Mouse (Mus musculus): ENCODE data around the gene 1700029J07Rik. TPM values are rescaled to one million over a fixed set of nuclear protein-coding genes. Genes with fewer than 3 reads are reported as not detected.

1700029J07Rik gene
- total and polyA plus RNA-seq, 3 experiments, result 0.59 to 0.76 (median 0.66) TPM

DNA sequence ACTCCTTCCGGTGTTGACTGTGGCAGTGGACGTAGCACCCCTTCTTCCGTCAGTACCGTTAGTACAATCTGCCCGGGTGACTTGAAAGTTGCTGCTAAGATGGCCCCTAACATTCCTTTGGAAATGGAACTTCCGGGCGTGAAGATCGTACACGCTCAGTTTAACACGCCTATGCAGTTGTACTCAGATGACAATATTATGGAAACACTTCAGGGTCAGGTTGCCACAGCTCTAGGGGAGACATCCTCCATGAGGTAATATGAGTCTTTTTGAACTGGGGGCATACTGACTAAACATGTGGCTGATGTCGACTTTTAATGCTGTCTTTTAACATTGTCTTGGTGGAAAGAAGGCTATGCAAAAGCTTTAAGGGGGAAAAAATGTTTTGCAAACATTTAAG is 61.3 kb downstream of the 1700029J07Rik start:
- intact Hi-C loops (cut with DNase I), result no loop called here
- Histone ChIP-seq H3K4me1 (ENCODE audit: control insufficient read depth, insufficient read depth, low read length) (peaks cover 1% of the 10 kb centered on the region; the same call in 1 of the 2 replicates), H3K27me3 (ENCODE audit: control insufficient read depth, insufficient read depth, low read length) (no peaks in the 10 kb centered on the region), H3K9ac (ENCODE audit: low read depth, low read length) (no peak overlapping the region), H3K27ac (no peak overlapping the region), H3K79me2 (replicated peaks; ENCODE audit: control insufficient read depth, insufficient read depth, low read length) (no peaks in the 10 kb centered on the region), H3K4me3 (no peak overlapping the region), H3K36me3 (ENCODE audit: control insufficient read depth, insufficient read depth, low read length) (no peaks in the 10 kb centered on the region)
- DNase-seq, result no peak
- WGBS, result 90% methylated on average over 11 of the region's 11 CpGs
- TF ChIP-seq CTCF (IDR thresholded peaks at IDR 0.05), result no peak
- TF ChIP-seq POLR2A (IDR thresholded peaks at IDR 0.05; ENCODE audit: insufficient read depth, low read depth, low read length), result no peak
- TF ChIP-seq EP300 (IDR thresholded peaks at IDR 0.05; ENCODE audit: insufficient read depth, low read depth, low read length), result no peak

- H3K27ac ChIP-seq, result no peak overlapping the region
- H3K27me3 ChIP-seq (ENCODE audit: control insufficient read depth, insufficient read depth, low read length), result no peaks in the 10 kb centered on the region
- no peak overlapping the region for H3K9ac ChIP-seq (ENCODE audit: low read depth, low read length)
- H3K4me1 ChIP-seq (ENCODE audit: control insufficient read depth, insufficient read depth, low read length), result peaks cover 3% of the 10 kb centered on the region
- intact Hi-C loops (cut with DNase I), result no loop called here
- 98% methylated on average over 4 of the region's 4 CpGs for WGBS
- no peak overlapping the region for H3K4me3 ChIP-seq
- H3K36me3 ChIP-seq (ENCODE audit: control insufficient read depth, insufficient read depth, low read length), result peaks cover 21% of the 10 kb centered on the region
- no peaks in the 10 kb centered on the region for H3K79me2 ChIP-seq (replicated peaks; ENCODE audit: control insufficient read depth, insufficient read depth, low read length)
- no peak for DNase-seq
- no peak for TF ChIP-seq POLR2A (IDR thresholded peaks at IDR 0.05; ENCODE audit: insufficient read depth, low read depth, low read length)
- no peak for TF ChIP-seq EP300 (IDR thresholded peaks at IDR 0.05; ENCODE audit: insufficient read depth, low read depth, low read length)
- no peak for TF ChIP-seq CTCF (IDR thresholded peaks at IDR 0.05)
Measured at GRCm38 (mm10) chr8:45906251-45906619, 68.8 kb downstream of the 1700029J07Rik start.

DNA sequence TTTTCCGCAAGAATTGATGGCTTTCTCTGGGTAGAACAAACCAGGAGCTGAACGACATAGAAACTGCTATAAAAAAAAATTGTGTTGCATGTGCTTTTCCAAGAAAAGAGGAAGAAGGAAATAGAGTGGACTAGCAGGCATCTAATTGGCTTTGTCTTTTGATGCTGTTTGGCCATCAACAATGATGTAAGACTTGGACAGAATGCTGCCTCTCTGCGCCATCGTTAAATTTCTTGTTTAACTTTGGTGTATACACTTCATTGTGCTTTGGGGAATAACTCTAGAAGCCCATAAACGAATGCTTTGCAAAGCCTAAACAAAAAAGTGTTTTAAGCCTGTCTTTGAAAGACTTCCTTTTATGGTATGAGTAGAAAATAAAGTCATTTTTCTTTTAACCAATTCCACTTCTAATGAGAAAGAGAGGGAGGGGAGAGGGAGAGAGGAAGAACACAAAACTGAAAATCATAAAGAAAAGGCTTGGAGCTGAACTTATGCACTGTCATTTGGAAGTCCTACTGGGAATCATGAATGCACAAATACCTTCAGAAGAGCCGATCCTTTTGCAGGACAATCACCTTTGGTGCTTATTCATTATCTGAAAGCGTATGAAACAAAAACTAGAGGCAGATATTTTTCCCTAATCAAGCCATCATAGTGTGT is 69.3 kb downstream of the 1700029J07Rik start:
- 82% methylated on average over 7 of the region's 7 CpGs for WGBS
- peaks cover 3% of the 10 kb centered on the region for H3K4me1 ChIP-seq (ENCODE audit: control insufficient read depth, insufficient read depth, low read length)
- H3K9ac ChIP-seq (ENCODE audit: low read depth, low read length), result no peak overlapping the region
- H3K36me3 ChIP-seq (ENCODE audit: control insufficient read depth, insufficient read depth, low read length), result peaks cover 21% of the 10 kb centered on the region
- H3K27ac ChIP-seq, result no peak overlapping the region
- no peak overlapping the region for H3K4me3 ChIP-seq
- no peak for TF ChIP-seq CTCF (IDR thresholded peaks at IDR 0.05)
- no peak for TF ChIP-seq POLR2A (IDR thresholded peaks at IDR 0.05; ENCODE audit: insufficient read depth, low read depth, low read length)
- no peak for TF ChIP-seq EP300 (IDR thresholded peaks at IDR 0.05; ENCODE audit: insufficient read depth, low read depth, low read length)
- no peaks in the 10 kb centered on the region for H3K27me3 ChIP-seq (ENCODE audit: control insufficient read depth, insufficient read depth, low read length)
- DNase-seq, result no peak
- intact Hi-C loops (cut with DNase I), result no loop called here
- no peaks in the 10 kb centered on the region for H3K79me2 ChIP-seq (replicated peaks; ENCODE audit: control insufficient read depth, insufficient read depth, low read length)

DNA sequence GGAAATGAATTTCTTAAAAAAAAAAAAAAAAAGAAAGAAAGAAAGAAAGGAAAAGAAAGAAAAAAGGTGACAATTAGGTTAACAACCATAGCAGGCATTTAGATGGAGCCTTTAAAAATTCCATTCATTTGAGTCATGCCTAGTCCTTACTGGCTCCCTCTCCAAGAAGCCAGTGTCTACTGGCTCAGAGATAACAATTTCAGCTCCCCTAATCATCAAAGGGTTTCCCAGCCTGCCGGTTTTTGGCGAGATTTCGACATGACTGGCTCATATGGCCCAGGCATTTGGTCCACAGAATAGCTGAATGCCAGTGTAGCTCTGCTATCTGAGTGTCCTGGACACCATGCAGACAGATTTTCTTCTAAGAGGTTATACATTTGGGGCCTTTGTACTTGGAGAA is 71.4 kb downstream of the 1700029J07Rik start:
- peak in 1 of 2 experiments; percentile 41 for DNase-seq
- 11% methylated on average over 3 of the region's 3 CpGs for WGBS
- no peaks in the 10 kb centered on the region for H3K79me2 ChIP-seq (replicated peaks; ENCODE audit: control insufficient read depth, insufficient read depth, low read length)
- peaks cover 21% of the 10 kb centered on the region for H3K36me3 ChIP-seq (ENCODE audit: control insufficient read depth, insufficient read depth, low read length)
- H3K9ac ChIP-seq (ENCODE audit: low read depth, low read length), result no peak overlapping the region
- H3K4me3 ChIP-seq, result no peak overlapping the region
- peak overlapping the region; percentile 15 for H3K27ac ChIP-seq
- peaks cover 5% of the 10 kb centered on the region for H3K4me1 ChIP-seq (ENCODE audit: control insufficient read depth, insufficient read depth, low read length)
- intact Hi-C loops (cut with DNase I), result no loop called here
- TF ChIP-seq POLR2A (IDR thresholded peaks at IDR 0.05; ENCODE audit: insufficient read depth, low read depth, low read length), result no peak
- no peak for TF ChIP-seq EP300 (IDR thresholded peaks at IDR 0.05; ENCODE audit: insufficient read depth, low read depth, low read length)
- no peak for TF ChIP-seq CTCF (IDR thresholded peaks at IDR 0.05)
- H3K27me3 ChIP-seq (ENCODE audit: control insufficient read depth, insufficient read depth, low read length), result no peaks in the 10 kb centered on the region

Other genes starting within 250 kb of the 1700029J07Rik start
- 10 to 100 TPM; 29.4 to 29.9 TPM for gene Pdlim3, start 89.8 kb downstream of the 1700029J07Rik start, total RNA-seq (2021)
- 52.5 and 71.1 TPM in 2 replicates for gene Pdlim3, start 89.8 kb downstream of the 1700029J07Rik start, polyA plus RNA-seq (2012; rRNA removed)
- not detected for gene Ccdc110, start 40.6 kb downstream of the 1700029J07Rik start, total RNA-seq (2021)
- gene Ccdc110, start 40.6 kb downstream of the 1700029J07Rik start, polyA plus RNA-seq (2012; rRNA removed), result not detected in 2 replicates
- 10 to 100 TPM; 25.3 to 25.9 TPM for gene Ufsp2, start 276 bp upstream of the 1700029J07Rik start, total RNA-seq (2021)
- 12.1 and 27.1 TPM in 2 replicates for gene Ufsp2, start 276 bp upstream of the 1700029J07Rik start, polyA plus RNA-seq (2012; rRNA removed)
- 1 to 10 TPM in 1 of 2 experiments, under 1 TPM in 1; 0.55 to 1.3 TPM for gene Lrp2bp, start 24.1 kb upstream of the 1700029J07Rik start, total RNA-seq (2021)
- gene Lrp2bp, start 24.1 kb upstream of the 1700029J07Rik start, polyA plus RNA-seq (2012; rRNA removed), result 0.61 and 1.4 TPM in 2 replicates
- gene Ankrd37, start 30.5 kb upstream of the 1700029J07Rik start, total RNA-seq (2021), result 1 to 10 TPM; 4.5 TPM
- 5.2 and 7.1 TPM in 2 replicates for gene Ankrd37, start 30.5 kb upstream of the 1700029J07Rik start, polyA plus RNA-seq (2012; rRNA removed)
- gene Cfap97, start 176.5 kb upstream of the 1700029J07Rik start, total RNA-seq (2021), result 10 to 100 TPM; 12.2 to 13.6 TPM
- 4.7 and 10.6 TPM in 2 replicates for gene Cfap97, start 176.5 kb upstream of the 1700029J07Rik start, polyA plus RNA-seq (2012; rRNA removed)
- 1 to 10 TPM; 7.1 to 8.8 TPM for gene Snx25, start 176.9 kb upstream of the 1700029J07Rik start, total RNA-seq (2021)
- 3.2 and 5.7 TPM in 2 replicates for gene Snx25, start 176.9 kb upstream of the 1700029J07Rik start, polyA plus RNA-seq (2012; rRNA removed)
- 1,000 to 10,000 TPM; 4,382 to 5,412 TPM for gene Slc25a4, start 236.0 kb upstream of the 1700029J07Rik start, total RNA-seq (2021)
- 4,929 and 5,477 TPM in 2 replicates for gene Slc25a4, start 236.0 kb upstream of the 1700029J07Rik start, polyA plus RNA-seq (2012; rRNA removed)